Mouse (Mus musculus) heart, embryonic 10.5 days (tissue): ENCODE results near the gene Poc1b. TPM values are rescaled to one million over a fixed set of nuclear protein-coding genes. Genes with fewer than 3 reads are reported as not detected.

Experiments
- DNase-seq: peaks from one replicate; pipeline ENCODE4 v3.0.0-alpha.2; 2017; ENCODE audit warnings: low spot score
- H3K27ac ChIP-seq: fragments of 300-500 bp; sonication (generic); 2 replicates; pipeline ENCODE4 v1.5.1; 2016; ENCODE audit warnings: mild to moderate bottlenecking
- H3K27me3 ChIP-seq: fragments of 300-500 bp; sonication (generic); 2 replicates; pipeline ENCODE4 v1.6.1; 2016; ENCODE audit warnings: mild to moderate bottlenecking; ENCODE audit not compliant: poor library complexity, insufficient read depth, severe bottlenecking
- H3K36me3 ChIP-seq: fragments of 300-500 bp; sonication (generic); 2 replicates; pipeline ENCODE4 v1.6.1; 2016; ENCODE audit warnings: mild to moderate bottlenecking, moderate library complexity
- H3K4me1 ChIP-seq: fragments of 300-500 bp; sonication (generic); 2 replicates; pipeline ENCODE4 v1.6.1; 2016; ENCODE audit warnings: mild to moderate bottlenecking
- H3K4me3 ChIP-seq: fragments of 300-500 bp; sonication (generic); 2 replicates; pipeline ENCODE4 v1.5.1; 2016; ENCODE audit warnings: mild to moderate bottlenecking, moderate library complexity
- H3K9me3 ChIP-seq: fragments of 300-500 bp; sonication (generic); 2 replicates; pipeline ENCODE4 v1.6.1; 2016; ENCODE audit warnings: mild to moderate bottlenecking, moderate library complexity
- whole genome bisulfite sequencing: fragments of 180-500 bp; shearing (Covaris S2); methylation state at CpG from one replicate; pipeline ENCODE4 v1.1.7; 2016; 5-methylcytosine and 5-hydroxymethylcytosine counted together
- polyA plus RNA-seq: library from polyadenylated mRNA; unstranded; fragments of >200 nt; fragmentation: Nextera tagmentation; extraction: Ambion mirVana; gene quantifications from 2 replicates; pipeline ENCODE4 v1.2.1, GENCODE M21; 2016

Poc1b gene
- polyA plus RNA-seq, 1 experiment from 2014 or later: 16.2 TPM

DNA sequence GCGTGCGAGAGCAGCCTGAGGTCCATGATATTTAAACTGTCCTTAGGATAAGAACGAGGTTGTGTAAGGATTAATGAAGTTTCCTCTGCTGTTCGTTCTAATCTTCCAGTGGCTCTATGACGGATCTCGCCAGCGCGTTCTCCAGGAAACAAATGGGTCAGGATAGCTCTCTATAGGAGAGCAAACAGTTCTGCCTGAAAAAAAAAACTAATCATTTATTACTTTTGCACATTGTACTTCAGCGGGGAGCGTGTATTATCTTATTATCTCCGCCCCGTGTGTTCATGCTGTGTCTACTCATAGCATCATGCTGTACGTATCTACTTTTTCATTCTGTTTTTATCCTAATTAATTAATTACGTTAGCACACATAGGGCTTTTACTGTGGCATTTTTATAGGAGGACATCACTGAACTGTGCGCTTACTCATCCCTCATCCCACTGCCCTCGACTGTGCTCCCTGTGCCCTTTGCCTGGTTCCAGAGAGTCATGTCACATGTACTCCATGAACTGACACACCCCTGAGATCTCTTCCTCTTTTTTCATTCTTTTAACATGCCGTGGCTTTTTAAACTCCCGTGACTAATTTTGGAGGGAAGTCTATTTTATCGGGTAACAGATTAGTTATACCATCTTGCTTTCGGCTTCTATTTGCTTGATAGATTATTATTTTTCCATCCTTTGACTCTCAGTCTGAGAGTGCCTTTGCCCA is 140.1 kb downstream of the Poc1b start:
- H3K4me3 ChIP-seq: no peak overlapping the region
- no peaks in the 10 kb centered on the region for H3K36me3 ChIP-seq
- peaks cover 12% of the 10 kb centered on the region for H3K4me1 ChIP-seq
- no peak for DNase-seq
- WGBS: 86% methylated on average over 20 of the region's 20 CpGs
- H3K27me3 ChIP-seq: no peaks in the 10 kb centered on the region
- H3K9me3 ChIP-seq: no peaks in the 10 kb centered on the region
- H3K27ac ChIP-seq: no peak overlapping the region

Other genes with a start within 250 kb of the Poc1b start
- 106 and 129 TPM in 2 replicates for gene Atp2b1, start 192.6 kb upstream of the Poc1b start, polyA plus RNA-seq
- 6.6 TPM in 2 replicates for gene Galnt4, start 1.1 kb downstream of the Poc1b start, polyA plus RNA-seq
- gene Phxr2, start 19.3 kb downstream of the Poc1b start, polyA plus RNA-seq: not detected in 2 replicates
- 58.5 and 65.3 TPM in 2 replicates for gene Dusp6, start 156.2 kb downstream of the Poc1b start, polyA plus RNA-seq